Mouse (Mus musculus): ENCODE measurements around the gene Ltc4s. TPM values are rescaled to one million over a fixed set of nuclear protein-coding genes. Genes with fewer than 3 reads are reported as not detected.

Gene Ltc4s
- total RNA-seq (2023), result not detected in 2 replicates

DNA sequence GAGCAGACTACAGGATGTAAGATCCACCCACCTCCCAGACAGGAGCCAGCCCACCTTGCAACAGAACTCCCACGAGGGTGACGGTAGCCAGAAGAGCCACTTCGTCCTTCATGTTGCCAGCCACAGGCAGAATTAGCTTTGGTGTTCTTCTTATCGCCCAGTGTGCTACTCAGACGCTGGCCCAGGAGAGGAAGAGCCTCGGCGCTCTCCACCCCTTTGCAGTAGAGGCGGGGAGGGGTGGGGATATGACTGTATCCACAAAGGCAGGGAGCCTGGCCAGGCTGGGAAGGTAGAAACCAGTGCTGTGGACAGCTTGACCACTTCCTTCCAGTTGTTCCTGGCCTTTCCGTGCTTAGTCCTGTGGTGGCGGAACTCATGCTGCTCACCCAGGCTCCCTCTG is at the start of gene Ltc4s:
TSS of gene Ltc4s (minus strand) at position 293 of the 400 bp plus-strand sequence.

DNA sequence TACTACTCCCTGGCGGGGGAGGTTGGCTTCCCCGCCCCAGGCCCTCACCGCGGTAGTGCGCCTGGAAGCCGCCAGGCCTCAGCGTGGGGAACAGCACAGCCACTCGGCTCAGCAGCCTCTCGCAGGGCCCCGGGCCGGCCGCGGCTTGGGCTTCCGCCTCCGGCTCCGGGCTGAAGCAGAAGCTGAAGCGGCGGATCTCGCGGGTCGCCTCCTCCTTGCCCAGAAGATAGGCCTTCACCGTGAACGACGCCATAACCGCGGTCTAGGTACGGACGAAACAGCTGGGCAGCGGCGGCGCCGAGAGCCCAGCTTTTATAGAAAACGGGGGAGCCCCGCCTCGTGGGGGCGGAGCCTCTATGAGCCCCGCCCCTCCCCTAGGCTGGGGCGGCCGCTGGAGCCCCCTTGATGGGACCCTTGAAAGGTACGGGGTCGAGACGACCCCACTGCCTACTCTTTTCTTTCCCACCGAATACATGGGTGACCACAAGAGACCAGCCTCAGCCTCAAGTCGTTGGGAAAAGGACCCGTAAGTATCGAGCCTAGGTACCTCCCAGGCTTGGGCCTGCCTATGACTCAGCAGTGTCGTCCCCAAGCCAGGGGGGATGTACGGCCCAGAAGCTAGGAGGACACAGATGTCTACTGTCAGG is 27.8 kb downstream of the Ltc4s start, which contains the start of the genes Sqstm1 and Mgat4b:
TSS of gene Sqstm1 (minus strand) at position 323 of the 647 bp plus-strand sequence.
TSS of gene Mgat4b (plus strand) at position 386 of the 647 bp plus-strand sequence.

Other genes with a start within 250 kb of the Ltc4s start
- gene Rnf130, start 213.3 kb downstream of the Ltc4s start, total RNA-seq (2023), result 253 and 255 TPM in 2 replicates
- 53.7 and 70.4 TPM in 2 replicates for gene Tbc1d9b, start 107.2 kb downstream of the Ltc4s start, total RNA-seq (2023)
- gene Mrnip, start 64.2 kb downstream of the Ltc4s start, total RNA-seq (2023), result 1.6 and 3.4 TPM in 2 replicates
- gene Sqstm1, start 27.8 kb downstream of the Ltc4s start, total RNA-seq (2023), result 534 and 554 TPM in 2 replicates
- 15.5 and 18.6 TPM in 2 replicates for gene Mgat4b, start 27.7 kb downstream of the Ltc4s start, total RNA-seq (2023)
- gene Maml1, start 53.7 kb upstream of the Ltc4s start, total RNA-seq (2023), result 47.0 TPM in 2 replicates
- 129 and 163 TPM in 2 replicates for gene Canx, start 87.1 kb upstream of the Ltc4s start, total RNA-seq (2023)
- not detected in 2 replicates for gene Cby3, start 115.8 kb upstream of the Ltc4s start, total RNA-seq (2023)
- 524 and 723 TPM in 2 replicates for gene Hnrnph1, start 138.4 kb upstream of the Ltc4s start, total RNA-seq (2023)
- 23.4 and 31.6 TPM in 2 replicates for gene Rufy1, start 192.5 kb upstream of the Ltc4s start, total RNA-seq (2023)

Data from neutrophil, adult 65 days (primary cell).